In the genomic region with DNA sequence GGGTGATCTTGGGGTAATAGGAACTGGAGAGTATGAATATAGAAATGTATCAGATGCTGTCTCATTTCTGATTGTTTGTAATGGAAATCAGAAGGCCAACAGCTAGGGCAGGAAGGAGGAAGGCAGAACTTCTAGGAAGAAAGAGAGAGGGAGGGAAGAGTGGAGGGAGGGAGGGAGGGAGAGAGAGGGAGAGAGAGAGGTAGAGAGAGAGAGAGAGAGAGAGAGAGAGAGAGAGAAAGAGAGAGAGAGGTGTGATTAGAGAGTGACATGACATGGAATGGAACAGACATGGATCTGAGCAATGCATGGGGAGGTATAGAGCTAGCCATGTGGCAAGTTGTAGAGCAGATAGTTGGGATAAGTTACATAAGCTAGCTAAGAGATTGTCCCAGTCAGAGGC, we compare ENCODE assay signal across 24 mouse cellular contexts. TPM values are rescaled to one million over a fixed set of nuclear protein-coding genes. Genes with fewer than 3 reads are reported as not detected.
"Had no signal": no experiment of that assay in that cellular context is flagged by ENCODE, and none has a peak within 500 bp of the region (broad histone marks: within the 10 kb centered on the region; RNA-seq: fewer than 3 reads in every experiment).

No protein-coding gene starts in this region.

- DNase-seq: retina, postnatal 1 day; right cerebral cortex, adult 18-20 months; right cerebral cortex, postnatal 14 days; right cerebral cortex, postnatal 25 days; right cerebral cortex, postnatal 4 days; spleen, adult 18-20 months; thymus, adult 18-20 months; thymus, adult 2 months; thymus, postnatal 14 days; thymus, postnatal 25 days; thymus, postnatal 36 days; thymus, postnatal 4 days had no signal

- H3K27ac ChIP-seq: neural tube, embryonic 13.5 days; neural tube, embryonic 15.5 days; stomach, embryonic 15.5 days; stomach, postnatal 0 days had no signal

- H3K4me3 ChIP-seq: neural tube, embryonic 13.5 days; neural tube, embryonic 15.5 days; stomach, embryonic 15.5 days had no signal

- H3K4me2 ChIP-seq: neural tube, embryonic 13.5 days; neural tube, embryonic 15.5 days; stomach, embryonic 15.5 days had no signal

- H3K4me1 ChIP-seq: neural tube, embryonic 13.5 days; neural tube, embryonic 15.5 days; stomach, embryonic 15.5 days had no signal

- H3K36me3 ChIP-seq: neural tube, embryonic 13.5 days; neural tube, embryonic 15.5 days; stomach, embryonic 15.5 days had no signal

- H3K9ac ChIP-seq: neural tube, embryonic 13.5 days; neural tube, embryonic 15.5 days; stomach, embryonic 15.5 days had no signal

- H3K9me3 ChIP-seq: stomach, embryonic 15.5 days had no signal

- H3K27me3 ChIP-seq: neural tube, embryonic 13.5 days; neural tube, embryonic 15.5 days; stomach, embryonic 15.5 days had no signal

RNA-seq across cellular contexts. Expression of a gene that starts 15.4 kb away (rescaled TPM):
- polyA plus RNA-seq: neural tube, embryonic 13.5 days; neural tube, embryonic 14.5 days; neural tube, embryonic 15.5 days; small intestine, adult 2 months; spleen, adult 2 months; stomach, embryonic 14.5 days; stomach, embryonic 15.5 days; stomach, embryonic 16.5 days; stomach, postnatal 0 days; thymus, adult 2 months; thymus, postnatal 0 days; urinary bladder, adult 2 months had no signal

RNA-seq across cellular contexts. Expression of a gene that starts 17.3 kb away (rescaled TPM):
- polyA plus RNA-seq: neural tube, embryonic 13.5 days; neural tube, embryonic 14.5 days; neural tube, embryonic 15.5 days; small intestine, adult 2 months; spleen, adult 2 months; stomach, embryonic 14.5 days; stomach, embryonic 15.5 days; stomach, embryonic 16.5 days; stomach, postnatal 0 days; testis, adult 2 months; thymus, adult 2 months; thymus, postnatal 0 days; urinary bladder, adult 2 months had no signal

RNA-seq across cellular contexts. Expression of a gene that starts 42.4 kb away (rescaled TPM):
- polyA plus RNA-seq: neural tube, embryonic 13.5 days; neural tube, embryonic 14.5 days; neural tube, embryonic 15.5 days; small intestine, adult 2 months; spleen, adult 2 months; stomach, embryonic 14.5 days; stomach, embryonic 15.5 days; stomach, embryonic 16.5 days; stomach, postnatal 0 days; testis, adult 2 months; thymus, postnatal 0 days; urinary bladder, adult 2 months had no signal

RNA-seq across cellular contexts. Expression of a gene that starts 55.3 kb away (rescaled TPM):
- polyA plus RNA-seq: neural tube, embryonic 13.5 days; neural tube, embryonic 14.5 days; neural tube, embryonic 15.5 days; small intestine, adult 2 months; spleen, adult 2 months; stomach, embryonic 14.5 days; stomach, embryonic 15.5 days; stomach, embryonic 16.5 days; stomach, postnatal 0 days; testis, adult 2 months; thymus, adult 2 months; thymus, postnatal 0 days; urinary bladder, adult 2 months had no signal
